Mouse (Mus musculus) testis, postnatal 14 days (tissue): ENCODE measurements around the gene Cxcl15.
"Not testable (repeated sequence)": the region's sequence is repeated elsewhere in the genome, so short reads cannot be mapped to it uniquely, and the experiment has no call there.

Experiments
- DNase-seq: peaks from one replicate; pipeline ENCODE4 v3.0.0; 2021; ENCODE audit warnings: low spot score

The Cxcl15 gene

GRCm38 (mm10) chr5:90790074-90790502 is 4.2 kb upstream of the Cxcl15 start:
- DNase-seq, result no peak

GRCm38 (mm10) chr5:90795392-90795791 is 1.1 kb downstream of the Cxcl15 start:
- DNase-seq, result not testable (repeated sequence)

- no peak for DNase-seq
Observed at GRCm38 (mm10) chr5:90804574-90804973, 10.2 kb downstream of the Cxcl15 start.

GRCm38 (mm10) chr5:90806050-90806449 is 11.7 kb downstream of the Cxcl15 start:
- DNase-seq, result no peak

GRCm38 (mm10) chr5:90807176-90807950 is 13.0 kb downstream of the Cxcl15 start:
- DNase-seq, result no peak

GRCm38 (mm10) chr5:90819756-90820155 is 25.4 kb downstream of the Cxcl15 start:
- DNase-seq, result no peak

GRCm38 (mm10) chr5:90832145-90832767 is 37.9 kb downstream of the Cxcl15 start:
- DNase-seq, result no peak

GRCm38 (mm10) chr5:90832768-90833388 is 38.5 kb downstream of the Cxcl15 start:
- no peak for DNase-seq

GRCm38 (mm10) chr5:90834436-90834835 is 40.1 kb downstream of the Cxcl15 start:
- no peak for DNase-seq

- no peak for DNase-seq
Observed at GRCm38 (mm10) chr5:90838582-90838981, 44.2 kb downstream of the Cxcl15 start.

GRCm38 (mm10) chr5:90840902-90841869 is 46.9 kb downstream of the Cxcl15 start:
- DNase-seq, result no peak

- no peak for DNase-seq
Observed at GRCm38 (mm10) chr5:90843891-90844290, 49.6 kb downstream of the Cxcl15 start.

- not testable (repeated sequence) for DNase-seq
Observed at GRCm38 (mm10) chr5:90850096-90850495, 55.8 kb downstream of the Cxcl15 start.

- not testable (repeated sequence) for DNase-seq
Observed at GRCm38 (mm10) chr5:90851391-90851790, 57.1 kb downstream of the Cxcl15 start.
